Mouse (Mus musculus): Measurements from ENCODE around the gene Wdfy3. TPM values are rescaled to one million over a fixed set of nuclear protein-coding genes. Genes with fewer than 3 reads are reported as not detected.

Wdfy3 gene
- total RNA-seq, 4 experiments from 2014 or later, result 111 to 138 (median 122) TPM

DNA sequence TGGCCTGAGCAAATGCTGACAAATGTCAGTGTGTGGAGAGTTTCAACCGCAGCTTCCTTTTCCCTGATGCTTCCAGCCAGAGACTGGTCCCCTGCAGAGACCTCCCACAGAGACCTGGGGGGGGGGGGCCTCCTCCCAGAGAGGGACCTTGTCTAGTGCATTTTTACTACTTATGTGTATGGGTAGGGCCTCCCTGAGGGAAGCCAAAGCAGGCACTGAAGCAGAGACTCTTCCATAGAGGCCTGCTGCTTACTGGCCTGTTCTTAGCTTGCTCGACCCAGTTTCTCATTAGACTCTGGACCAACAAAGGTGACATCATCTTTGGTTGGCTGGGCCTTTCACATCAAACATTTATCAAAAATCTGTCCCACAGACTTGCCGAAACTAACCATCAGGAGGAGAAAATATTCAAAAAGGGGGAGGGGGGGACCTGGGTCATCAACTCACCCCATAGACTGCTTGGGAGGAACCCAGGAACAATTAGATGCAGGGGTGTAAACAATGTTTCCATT, 14.5 kb downstream of the Wdfy3 start:
- DNase-seq (ENCODE audit: low spot score in 2 of 2), result no peak

- no peak for DNase-seq (ENCODE audit: low spot score in 2 of 2)
These were observed 15.1 kb downstream of the Wdfy3 start for GRCm38 (mm10) chr5:102054511-102055093.

DNA sequence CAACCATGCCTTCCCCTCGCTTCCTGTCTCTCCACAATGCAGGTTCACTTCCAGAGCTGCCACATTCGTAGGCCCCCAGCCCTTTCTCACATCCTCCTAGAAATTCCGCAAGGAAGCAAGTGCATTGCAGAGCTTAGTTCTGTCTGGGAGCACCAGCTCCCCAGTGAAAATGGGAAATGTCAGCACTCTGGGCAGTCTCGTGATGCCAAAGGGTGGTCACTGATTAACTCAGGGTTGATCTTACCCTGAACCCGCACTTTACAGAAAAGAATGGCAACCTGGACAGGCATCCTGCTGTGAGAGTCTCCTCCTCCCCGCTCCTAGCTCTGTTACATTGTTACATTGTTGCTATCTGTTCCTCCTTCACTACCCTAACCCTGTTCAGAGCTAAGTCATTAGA, 16.8 kb downstream of the Wdfy3 start:
- DNase-seq (ENCODE audit: low spot score in 2 of 2), result no peak

DNA sequence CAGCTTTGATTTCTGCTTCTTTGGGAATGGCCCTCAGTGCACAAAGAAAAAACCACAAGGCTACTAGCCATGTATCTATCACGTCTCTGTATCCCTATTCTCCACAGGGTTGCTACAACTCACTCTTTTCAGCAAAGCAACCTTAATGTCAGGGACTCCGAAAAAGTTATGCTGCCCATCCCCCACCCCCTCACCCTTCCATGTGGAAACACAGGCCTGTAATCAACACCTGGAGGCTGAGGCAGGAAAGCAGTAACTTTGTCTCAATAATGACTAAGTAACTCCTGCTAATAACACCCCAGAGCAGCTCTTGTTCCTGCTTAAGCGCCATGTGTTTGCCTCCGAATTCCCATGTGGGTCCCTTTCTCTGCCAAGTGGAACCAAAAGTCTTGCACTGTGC, 17.3 kb downstream of the Wdfy3 start:
- DNase-seq (ENCODE audit: low spot score in 2 of 2), result no peak

DNA sequence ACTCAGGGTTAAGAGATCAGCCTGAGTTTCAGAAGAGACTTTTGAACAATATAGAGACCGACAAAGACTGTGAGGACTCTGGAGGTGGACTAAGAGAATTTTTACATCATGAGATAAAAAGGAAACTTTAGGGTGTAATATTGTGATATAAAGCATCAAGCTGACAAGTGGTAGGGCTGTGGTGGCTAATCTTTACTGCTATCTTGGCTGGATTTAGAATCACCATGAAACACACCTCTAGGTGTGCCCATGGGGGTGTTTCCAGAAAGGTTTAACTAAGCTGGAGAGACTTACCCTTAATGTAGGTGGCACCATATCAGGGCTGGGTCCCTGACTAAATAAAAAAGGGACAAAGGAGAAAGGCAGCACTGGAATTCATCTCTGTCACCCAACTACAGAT, 19.0 kb downstream of the Wdfy3 start:
- DNase-seq (ENCODE audit: low spot score in 2 of 2), result no peak

- no peak for DNase-seq (ENCODE audit: low spot score in 2 of 2)
These were observed 21.3 kb downstream of the Wdfy3 start for GRCm38 (mm10) chr5:102048416-102048815.

- no peak for DNase-seq (ENCODE audit: low spot score in 2 of 2)
These were observed 23.1 kb downstream of the Wdfy3 start for GRCm38 (mm10) chr5:102046617-102047116.

DNA sequence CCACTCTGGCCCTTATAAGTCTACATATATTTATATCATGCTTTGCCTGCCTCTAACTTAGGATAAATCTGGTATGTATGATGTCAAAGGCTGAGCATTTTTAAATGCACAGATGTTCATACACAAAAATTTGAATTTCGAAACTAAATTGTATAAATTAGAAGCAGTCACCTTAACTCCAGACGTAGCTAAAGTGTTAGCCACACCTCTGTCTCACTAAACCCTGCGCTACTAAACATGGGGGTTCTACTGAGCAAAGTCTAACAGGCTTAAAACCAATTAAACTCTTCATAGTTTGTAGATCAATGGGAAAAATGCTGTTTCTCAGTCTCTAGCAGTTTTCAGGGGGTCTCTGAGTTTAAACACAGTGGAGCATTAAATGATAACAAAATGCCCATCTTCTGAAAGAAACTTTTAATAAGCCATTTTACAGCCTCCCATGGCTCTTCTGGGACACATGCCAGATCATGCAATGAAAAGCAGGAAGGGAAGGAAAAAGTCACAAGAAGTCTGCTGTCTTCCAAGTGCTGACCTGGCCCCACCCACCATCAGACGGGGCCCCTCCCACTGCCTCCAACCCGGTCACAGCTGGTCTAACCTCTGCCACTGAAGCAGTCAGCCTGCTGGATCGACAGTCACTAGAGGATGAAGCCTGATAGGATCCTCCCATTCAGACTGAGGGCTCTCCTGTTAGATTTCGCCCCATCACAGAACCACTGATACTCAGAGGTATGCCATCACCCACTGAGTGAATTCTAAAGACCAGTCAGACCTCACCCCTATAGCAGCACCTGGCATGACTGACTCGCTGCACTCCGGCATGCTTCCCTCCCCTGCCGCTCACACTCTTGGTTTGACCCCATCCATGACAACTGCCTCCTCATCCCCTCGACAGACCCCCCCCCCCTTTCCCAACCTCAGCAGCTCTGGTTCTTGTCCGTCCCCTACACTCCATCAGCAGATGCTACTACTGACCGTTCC, 23.8 kb downstream of the Wdfy3 start:
- no peak for DNase-seq (ENCODE audit: low spot score in 2 of 2)

GRCm38 (mm10) chr5:102045177-102045576, 24.5 kb downstream of the Wdfy3 start:
- no peak for DNase-seq (ENCODE audit: low spot score in 2 of 2)

DNA sequence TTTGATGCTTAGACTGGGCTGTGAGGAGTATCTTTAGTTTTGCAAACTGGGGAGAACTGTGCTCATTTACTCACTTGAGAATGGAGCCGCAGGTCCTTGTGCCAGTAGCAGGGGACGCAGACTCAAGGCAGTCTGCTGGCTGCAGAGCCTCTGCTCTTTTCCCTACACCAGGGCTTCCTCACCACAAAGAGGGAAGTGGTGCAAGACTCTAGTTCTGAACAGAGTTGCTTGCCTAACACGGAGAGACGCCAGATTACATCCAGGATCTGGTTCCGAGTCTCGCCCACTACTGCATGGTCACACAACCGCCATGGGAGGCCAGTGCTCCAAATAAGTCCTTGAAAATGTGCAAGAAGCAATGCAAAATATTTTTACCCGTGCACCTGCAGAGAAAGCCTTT, 36.4 kb downstream of the Wdfy3 start:
- no peak for DNase-seq (ENCODE audit: low spot score in 2 of 2)

DNA sequence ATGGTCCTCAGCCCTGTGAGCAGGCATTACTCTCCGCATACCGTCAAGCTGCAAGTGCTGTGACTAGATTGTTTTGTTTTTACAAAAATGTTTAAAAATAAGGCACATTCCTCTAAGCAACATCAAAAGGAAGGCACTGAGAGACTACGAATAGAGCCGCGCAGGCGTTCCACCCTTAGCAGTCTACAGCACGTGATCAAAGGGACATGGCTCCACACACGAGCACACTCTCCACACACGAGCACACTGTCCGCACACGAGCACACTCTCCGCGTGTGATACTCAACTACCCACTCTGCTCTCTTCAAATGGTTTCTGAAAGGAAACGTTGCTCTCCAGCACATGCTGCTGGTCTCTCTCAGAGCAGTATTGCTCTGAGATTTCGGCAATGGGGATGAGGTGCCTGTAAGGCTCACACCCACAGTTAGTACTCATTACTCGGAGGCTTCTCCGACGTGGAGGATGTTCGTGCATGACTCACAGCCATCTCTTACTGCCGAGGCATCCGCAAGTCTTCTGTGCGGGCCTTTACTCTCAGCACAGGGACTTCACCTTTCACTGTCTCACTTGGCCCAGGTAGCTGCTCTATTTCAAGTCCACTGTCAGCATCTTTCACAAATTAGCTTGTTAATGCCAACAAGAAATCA, 37.0 kb downstream of the Wdfy3 start:
- DNase-seq (ENCODE audit: low spot score in 2 of 2), result no peak

GRCm38 (mm10) chr5:102032191-102032590, 37.5 kb downstream of the Wdfy3 start:
- no peak for DNase-seq (ENCODE audit: low spot score in 2 of 2)

- DNase-seq (ENCODE audit: low spot score in 2 of 2), result no peak
These were observed 46.3 kb downstream of the Wdfy3 start for GRCm38 (mm10) chr5:102023376-102023775.

- DNase-seq (ENCODE audit: low spot score in 2 of 2), result no peak
These were observed 47.5 kb downstream of the Wdfy3 start for GRCm38 (mm10) chr5:102022018-102022898.

DNA sequence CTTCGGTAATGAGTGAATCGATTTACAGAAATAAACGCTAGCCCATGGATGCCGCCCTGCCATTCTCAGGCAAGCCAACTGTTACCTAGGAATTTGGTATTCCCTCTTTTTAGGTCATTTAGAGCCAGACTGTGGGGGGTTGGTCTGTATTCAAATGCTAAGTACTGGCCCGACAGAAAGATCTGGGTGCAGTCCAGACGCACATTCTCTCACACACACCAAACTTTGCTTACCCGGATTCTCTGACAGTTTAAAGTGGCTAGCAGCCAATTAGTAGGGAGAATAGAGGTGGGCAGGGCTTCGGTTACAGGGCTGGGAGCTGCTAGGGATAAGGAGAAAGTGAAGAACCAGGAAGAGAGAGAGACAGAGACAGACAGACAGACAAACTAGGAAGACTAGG, 55.5 kb downstream of the Wdfy3 start:
- DNase-seq (ENCODE audit: low spot score in 2 of 2), result no peak

- no peak for DNase-seq (ENCODE audit: low spot score in 2 of 2)
These were observed 55.9 kb downstream of the Wdfy3 start for GRCm38 (mm10) chr5:102013781-102014180.

DNA sequence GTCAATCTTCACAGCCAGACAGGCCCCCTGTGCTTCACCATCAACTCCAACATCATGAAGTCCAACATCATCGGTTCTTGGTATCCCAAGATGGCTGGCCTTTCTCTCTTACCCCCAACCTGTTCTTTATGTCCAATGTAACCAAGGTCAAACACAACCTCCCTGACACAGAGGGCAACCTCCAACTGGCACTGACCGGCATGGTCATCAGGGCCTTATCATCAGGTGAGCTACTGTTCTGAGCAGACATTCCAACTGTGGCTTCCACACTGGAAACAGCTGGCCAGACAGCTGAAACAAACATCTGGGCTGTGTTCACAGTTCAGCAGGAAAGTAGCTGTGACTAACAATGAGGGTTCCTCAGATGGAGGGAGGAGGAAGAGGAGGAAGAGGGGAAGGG, 58.8 kb downstream of the Wdfy3 start:
- no peak for DNase-seq (ENCODE audit: low spot score in 2 of 2)

- DNase-seq (ENCODE audit: low spot score in 2 of 2), result no peak
These were observed 60.1 kb downstream of the Wdfy3 start for GRCm38 (mm10) chr5:102009606-102010005.

DNA sequence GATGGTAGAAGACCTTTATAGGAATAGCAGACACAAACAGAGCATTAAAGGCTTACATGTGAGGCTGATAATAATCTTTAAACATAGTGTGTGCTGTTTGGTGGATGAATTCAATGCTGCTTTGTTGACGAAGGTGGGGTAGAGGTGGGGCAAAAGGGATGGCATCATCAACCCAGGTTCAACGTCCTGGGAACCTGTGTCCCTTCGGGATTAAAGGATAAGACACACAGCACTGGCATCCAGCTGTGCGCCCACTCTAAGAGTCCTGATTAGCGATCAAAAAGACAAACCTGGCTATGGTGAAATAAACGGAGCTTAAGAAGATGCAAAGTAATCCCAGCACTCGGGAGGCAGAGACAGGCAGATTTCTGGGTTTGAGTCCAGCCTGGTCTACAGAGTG, 61.0 kb downstream of the Wdfy3 start:
- no peak for DNase-seq (ENCODE audit: low spot score in 2 of 2)

GRCm38 (mm10) chr5:102006218-102006941, 63.3 kb downstream of the Wdfy3 start:
- no peak for DNase-seq (ENCODE audit: low spot score in 2 of 2)
